Mouse (Mus musculus) urinary bladder, postnatal 25 days (tissue): Measurements from ENCODE around the gene Anxa4.
A peak's percentile ranks its signal among the peaks of the same experiment; 100 is the strongest.

Experiments
- DNase-seq: peaks from one replicate; pipeline ENCODE4 v3.0.0; 2022; ENCODE audit warnings: low spot score

Anxa4 gene

DNA sequence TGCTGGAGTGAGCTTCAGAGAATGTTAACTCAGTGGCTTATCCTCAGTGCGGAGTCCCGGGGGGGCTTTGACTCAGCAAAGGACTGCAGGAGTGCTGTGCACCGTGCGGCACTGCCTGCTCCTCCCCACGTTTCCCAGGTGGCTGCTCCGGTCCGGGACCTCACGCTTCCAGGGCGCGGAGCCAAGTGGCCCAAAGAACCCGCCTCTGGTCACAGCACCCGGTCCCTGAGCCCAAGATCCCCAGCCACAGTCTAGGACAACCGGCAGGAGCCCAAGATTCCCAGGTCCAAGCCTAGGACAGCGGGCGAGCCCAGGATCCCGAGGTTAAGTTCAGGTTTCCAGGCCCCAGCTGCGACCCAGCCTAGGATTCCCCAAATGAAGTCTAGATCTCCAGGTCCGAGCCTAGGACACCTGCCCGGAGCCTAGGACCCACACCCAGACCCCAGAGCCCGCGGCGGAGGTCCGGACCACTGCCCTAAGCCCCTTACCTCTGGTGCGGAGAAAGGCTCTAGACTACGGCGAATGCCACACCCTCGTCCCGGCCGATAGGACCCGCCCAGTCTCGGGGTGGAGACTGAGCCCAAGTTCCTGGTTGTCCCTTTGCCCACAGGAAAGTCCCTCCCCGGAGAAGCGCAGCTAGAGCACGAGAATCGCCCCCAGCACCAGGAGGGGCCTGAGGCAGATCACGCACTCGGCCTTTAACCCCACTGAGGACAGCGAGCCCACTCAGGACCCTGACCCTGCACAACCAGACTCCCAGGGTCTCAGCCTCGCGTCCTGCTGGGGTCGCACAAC is at the start of gene Anxa4:
TSS of gene Anxa4 (minus strand) at position 564 of the 795 bp plus-strand sequence.
- peak; percentile 77 for DNase-seq

DNA sequence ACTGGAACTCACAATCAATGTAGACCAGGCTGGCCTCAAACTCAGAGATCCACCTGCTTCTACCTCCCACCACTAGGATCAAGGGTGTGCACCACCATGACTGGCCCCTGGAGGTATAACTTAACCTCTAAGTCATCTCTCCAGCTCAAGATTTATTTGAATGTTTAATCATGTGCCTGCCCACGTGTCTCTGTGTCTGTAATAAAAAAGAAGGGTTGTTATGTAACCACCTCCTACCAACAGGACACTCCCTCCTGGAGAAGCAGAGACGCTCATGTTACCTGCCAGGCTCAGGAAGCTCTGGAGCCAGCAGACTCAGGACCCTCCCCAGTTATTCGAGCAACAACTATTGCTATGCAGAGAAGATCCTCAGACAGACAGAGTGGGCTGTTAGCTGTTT is 48.6 kb upstream of the Anxa4 start:
- DNase-seq = no peak

DNA sequence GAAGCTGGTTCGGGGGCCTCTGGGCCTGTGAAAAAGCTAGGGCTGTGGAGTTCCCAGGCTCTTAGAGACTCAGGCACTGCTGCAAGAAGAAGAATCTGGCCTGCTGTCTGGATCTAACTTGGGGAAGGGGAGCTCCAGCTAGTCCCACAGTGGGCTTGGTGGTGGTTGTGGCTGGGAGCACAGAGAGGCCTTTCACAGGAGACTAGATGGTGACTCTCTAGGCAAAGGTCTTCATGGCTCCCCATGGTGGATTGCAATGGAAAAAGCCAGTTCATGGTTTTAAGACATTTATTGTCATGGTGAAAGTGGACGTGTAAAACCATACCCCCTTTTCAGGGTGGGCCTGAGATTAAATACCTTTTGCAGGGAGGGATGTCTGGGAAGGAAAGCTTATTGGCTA is 45.7 kb upstream of the Anxa4 start:
- DNase-seq = no peak

DNA sequence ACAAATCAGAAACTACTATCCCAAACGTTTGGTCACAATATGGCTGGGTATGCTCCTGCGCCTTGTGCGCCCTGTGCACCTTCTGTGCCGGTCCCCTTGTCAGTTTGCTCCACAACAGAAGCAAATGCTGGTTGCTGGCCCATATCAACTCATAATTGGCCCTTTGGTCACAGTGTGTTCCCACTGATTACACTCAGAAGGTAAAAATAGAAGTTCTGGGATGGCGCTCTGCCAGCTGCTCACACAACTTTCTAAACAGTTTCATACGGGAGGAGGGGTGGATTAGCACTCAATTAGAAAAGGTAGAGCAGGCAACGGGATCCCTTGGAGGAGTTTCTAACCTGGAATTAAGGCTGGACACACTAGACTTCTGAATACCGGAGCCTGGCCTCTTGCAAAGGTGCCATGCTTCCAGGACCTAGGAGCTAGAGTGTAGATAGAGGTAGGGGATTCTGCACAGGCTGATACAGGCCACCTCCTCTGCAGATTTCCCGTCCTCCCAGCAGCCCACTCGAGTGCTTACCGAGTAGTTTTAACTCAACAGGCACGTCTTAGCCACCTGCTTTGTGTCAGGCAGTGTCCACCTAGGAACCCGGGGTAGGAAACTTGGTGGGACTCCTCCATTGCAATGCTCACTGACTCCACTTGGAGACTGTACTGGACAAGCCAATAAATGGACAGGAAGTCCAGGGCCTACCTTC is 39.6 kb upstream of the Anxa4 start:
- DNase-seq = no peak

DNA sequence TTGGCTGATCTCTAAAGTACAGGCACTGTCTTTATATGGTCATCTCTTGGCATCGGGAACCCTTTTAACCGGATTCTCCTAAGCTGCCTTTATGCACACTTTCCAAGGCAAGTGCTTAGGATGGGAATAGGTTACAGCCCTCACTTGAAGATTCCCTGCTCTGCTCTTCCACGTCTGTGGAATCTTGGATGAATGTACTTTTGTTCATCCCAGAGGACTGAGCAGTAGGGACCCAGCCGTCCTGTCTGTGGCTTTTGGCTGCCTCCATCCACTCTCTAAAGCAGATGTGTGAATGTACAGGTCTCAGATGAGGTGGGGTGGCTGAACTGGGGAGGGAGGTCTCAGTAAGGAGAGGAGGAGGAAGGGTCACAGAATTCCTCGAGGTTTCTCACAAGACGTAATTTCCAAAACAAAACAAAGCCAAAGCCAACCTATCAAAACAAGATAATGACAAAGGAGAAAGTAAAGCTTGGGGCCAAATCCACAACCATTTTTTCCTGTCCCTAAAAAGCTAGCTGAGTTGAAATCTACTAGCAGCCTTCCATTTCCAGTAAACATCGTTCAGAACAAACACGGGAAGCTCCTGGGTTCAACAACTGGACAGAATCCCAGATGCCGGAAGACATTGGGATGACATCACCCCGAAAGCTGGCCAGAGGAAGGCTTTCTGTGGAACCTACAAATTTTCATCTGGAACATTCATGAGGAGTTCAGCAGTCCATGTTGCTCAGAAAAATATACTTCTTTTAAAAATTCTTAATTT is 37.5 kb upstream of the Anxa4 start:
- no peak for DNase-seq

DNA sequence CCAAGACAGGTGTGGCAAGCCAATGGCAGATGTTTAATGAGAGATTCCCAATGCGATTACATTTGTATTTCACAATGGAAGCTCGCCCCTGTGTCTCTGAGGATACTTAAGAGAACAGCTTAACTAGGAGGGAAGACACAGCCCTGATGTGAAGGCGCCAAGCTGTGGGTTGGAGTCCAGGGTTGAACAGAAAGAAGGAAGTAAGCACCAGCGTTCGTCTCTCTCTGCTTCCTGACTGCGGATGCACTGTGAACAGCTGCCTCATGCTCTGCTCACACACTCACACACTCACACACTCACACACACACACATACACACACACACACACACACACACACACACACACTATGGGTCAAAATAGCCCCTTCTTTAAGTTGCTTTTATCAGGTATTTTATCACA is 36.4 kb upstream of the Anxa4 start:
- no peak for DNase-seq

DNA sequence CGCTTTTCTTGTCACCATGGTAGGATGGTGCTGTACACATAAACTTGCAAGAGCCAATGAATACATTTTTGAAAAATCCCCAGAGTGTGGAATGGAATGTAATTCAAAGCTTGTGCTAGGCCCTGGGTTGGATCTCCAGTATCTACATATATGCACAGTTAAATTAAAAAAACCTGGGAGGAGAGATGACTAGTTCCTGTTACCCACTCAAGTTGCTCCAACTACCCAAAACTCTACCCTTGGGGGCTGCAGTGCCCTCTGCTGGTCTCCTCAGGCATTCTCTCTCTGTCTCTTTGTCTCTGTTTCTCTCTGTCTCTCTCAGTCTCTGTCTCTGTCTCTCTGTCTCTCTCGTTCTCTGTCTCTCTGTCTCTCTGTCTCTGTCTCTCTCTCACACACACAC is 34.0 kb upstream of the Anxa4 start:
- no peak for DNase-seq

DNA sequence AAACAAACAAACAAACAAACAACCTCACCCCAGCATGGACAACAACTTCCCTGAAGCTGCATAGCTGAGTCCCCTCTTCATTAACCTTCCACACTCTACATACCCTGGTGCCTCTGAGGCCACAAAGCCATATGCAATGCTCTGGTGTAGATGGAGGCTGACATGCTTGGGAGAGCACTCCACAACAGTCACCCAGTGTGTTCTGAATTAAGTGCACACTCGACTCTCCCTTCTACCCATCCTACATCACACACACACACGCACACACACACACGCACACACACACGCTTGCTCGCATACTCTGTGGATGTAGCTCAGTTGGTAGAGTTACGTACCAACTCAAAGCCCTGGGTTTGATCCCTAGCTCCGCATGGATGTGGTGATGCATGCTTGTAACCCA is 31.0 kb upstream of the Anxa4 start:
- no peak for DNase-seq

DNA sequence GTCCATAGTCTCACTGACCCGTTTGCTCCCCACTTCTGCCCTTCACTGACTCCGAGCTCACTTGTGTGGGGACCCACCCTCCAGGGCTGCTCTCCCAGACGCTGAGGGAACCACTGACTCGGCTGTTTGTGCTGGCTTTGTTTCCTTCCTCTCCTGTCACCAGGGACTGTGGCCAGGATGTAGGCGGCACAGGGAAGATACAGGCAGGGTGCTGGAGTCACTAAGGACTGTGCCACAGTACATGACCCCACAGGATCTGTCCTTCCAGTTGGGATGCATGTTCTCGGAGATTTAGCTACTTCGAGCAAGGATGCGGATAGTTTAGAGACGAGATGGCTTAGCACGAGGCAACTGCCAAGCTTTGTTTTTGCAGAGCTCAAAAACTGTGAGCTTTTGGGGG is 30.4 kb upstream of the Anxa4 start:
- no peak for DNase-seq

DNA sequence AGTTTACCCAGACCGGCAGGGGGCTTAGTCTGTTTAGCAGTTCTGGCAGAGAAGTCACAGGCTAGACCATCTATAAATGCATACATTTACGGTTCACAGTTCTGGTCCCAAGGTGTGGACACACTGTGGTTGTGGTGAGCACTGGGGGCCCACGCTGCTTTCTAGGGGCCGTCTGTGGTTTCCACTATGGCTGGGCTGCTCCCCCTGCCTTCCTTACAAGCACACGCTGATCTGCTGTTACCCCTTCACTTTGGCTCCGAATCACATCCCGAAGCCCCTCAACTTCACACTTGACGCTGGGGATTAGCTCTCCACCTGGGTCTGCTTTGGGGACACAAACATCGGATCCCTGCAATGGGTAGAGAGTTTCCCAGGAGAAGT is 29.7 kb upstream of the Anxa4 start:
- no peak for DNase-seq

DNA sequence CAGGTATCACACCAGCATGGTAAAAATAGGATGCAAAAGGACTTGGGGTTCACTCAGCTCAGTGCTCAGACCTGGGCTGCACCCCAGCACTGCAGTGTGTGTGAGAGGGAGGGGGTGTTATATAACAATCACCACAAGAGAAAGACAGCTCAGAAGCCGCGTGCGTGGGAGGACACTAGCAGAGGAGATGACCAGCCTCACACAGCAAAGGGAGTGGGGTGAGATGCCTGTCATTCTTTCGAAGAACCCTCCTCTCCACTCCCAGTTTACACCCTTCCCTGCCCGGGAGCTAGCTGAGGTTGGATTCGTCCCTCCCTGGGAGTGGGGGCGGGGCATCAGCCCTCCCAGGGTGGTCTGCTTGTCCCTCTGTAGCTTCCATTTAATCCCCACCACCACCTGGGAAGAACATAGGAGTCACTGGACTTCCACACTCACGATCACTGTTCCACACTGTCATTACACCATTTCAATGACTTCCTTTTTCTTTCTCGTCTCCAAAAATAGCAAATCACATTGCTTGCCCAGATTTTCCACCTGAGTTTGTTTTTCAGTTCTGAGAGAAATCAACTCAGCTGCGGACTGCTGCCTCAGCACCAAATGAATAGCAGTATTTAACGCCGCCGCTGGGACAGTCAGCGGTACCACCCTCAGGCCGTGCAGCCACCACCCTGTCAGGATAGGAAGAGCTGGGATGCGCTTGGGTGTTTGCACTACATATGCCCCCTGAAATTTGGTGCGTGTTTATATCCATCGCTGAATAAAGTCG is 29.1 kb upstream of the Anxa4 start:
- DNase-seq = peak; percentile 17

DNA sequence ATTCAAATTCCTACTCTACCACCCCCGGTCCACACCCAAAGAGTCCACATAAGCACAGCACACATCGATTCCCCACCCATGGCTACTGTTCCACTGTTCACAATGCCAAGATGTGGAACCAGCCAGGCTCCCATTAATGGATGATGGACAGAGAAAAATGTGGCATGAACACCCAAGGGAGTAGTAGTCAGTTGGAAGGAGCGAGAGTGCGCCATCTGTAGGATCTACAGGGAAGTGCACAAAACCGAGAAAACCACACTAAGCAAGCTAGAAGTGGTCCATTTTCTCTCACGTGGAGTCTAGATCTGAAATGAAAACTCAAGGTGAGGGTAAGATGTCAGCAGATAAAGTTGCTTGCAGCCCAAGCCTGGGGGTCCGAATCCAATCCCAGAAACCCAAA is 27.3 kb upstream of the Anxa4 start:
- no peak for DNase-seq

DNA sequence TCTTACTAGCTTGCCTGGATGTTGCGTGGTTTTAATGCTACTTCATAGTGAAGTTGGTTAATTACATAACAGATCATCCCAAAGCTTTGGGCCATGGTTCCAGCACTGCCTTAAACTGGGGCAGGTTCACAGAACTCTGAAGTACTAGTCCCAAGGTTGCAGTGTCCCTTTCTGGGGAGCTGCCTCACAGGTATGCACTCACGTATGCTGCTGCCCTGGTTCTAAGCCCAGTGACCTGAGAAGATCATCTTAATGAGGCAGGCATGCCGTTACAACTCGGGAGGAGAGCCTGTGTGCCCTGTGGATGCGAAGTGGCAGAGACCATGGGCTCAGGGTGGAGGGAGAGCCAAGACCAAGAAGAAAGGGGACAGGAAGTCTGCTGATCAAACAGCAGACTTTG is 26.5 kb upstream of the Anxa4 start:
- no peak for DNase-seq

DNA sequence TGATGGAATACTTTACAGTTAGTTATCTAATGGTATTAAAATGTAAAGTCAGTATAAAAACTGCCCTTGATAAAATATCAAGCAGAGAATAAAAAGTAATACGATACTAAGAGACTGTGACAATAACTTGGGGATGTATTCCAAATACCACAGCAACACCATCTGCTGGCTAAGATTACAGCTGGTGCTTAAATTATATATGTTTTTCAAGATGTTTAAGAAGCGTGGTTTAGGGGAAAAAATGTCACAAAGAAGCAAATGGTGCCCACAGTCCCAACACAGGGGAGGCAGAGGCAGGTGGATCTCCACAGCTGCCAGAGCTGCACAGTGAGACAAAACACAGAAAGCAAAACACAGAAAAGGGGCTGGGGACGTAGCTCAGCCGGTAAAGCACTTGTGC is 25.5 kb upstream of the Anxa4 start:
- no peak for DNase-seq

DNA sequence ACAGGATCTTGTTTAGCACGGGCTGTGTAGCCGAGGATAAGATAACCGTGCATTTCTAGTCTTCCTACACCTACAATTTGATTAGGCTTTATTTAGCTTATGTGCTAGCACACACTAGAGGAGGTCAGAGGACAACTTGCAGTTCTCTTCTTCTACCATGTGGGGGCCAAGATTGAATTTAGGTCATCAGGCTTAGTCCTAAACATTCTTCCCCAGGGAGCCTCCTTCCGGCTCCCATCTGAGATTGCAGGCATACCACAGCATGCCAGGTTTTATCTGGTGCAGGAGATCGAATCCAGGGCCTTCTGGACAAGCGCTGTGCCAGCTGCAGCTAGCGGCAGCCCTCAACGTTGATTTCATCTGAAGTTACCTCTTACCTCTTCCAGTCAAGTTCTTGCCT is 23.2 kb upstream of the Anxa4 start:
- no peak for DNase-seq

DNA sequence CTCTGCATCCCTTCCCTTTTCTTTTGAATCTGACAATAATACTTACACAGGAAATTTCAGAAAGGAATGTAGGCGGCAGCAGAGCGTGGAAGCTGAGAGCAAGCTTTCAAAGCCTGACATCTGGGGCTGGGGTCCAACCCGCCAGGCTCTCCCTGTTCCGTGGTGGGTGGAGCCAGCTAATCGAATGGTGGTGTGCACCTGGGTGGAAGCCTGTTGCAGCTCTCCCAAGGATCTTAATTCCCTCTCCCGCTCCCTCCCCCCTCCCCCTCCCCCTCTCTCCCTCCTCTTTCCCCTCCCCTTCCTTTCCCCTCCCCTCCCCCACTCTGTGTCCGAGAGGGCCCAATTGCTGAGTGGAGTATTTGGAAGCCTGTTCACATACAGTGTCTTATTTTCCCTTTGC is 22.1 kb upstream of the Anxa4 start:
- DNase-seq = no peak

DNA sequence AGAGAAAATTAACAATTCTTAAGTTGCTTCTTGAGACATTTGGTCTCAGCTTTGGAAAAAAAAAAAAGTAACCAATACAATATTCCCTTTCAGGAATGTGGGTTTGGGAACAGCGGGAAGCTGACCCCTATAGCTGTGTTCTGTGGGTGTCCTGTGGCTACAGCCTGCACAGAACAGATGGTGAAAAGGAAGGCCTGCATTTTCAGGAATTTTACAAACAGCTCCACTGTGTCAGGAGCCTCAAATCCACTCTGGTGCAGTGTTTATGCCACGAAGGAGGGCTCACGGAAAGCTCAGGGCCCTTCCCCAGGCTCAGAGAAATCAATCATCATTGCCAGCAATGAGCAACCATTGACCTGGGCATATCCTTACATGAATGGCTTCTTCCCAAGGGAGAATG is 21.5 kb upstream of the Anxa4 start:
- no peak for DNase-seq

DNA sequence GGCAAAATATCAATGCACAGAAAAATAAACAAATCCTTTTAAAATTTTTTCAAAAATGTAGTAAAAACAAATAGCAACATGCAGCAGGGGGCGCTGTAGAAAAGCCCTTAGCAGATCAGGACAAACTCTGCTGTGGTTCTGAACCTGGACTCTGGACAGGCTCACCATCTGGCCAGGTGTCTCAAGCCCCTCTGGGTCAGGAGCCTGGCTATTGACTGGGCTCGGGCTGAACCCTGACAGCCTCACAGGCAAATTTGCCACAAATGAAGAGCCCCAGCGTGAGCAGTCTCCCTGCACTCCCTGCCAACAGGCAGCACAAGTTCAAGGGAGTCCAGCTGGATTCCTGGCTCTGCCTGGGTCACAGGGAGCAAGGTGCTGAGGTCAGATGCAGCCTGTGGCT is 20.0 kb upstream of the Anxa4 start:
- DNase-seq = peak; percentile 57

DNA sequence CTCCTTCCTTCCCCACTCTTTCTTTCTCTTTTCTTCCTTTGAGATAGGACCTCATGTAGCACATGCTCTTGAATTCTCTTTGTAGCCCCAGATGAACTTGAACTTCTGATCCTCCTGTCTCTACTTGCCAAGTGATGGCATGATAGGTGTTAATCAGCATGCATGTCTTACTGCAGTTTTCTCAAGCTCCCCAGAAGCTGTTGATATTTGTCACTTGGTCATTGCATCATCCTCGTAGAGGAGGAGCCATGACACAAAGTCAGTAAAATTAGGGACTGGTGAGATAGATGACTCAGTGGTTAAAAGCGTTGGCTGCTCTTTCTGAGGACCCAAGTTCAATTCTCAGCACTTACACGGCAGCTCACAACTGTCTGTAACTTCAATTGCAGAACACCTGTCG is 19.5 kb upstream of the Anxa4 start:
- DNase-seq = no peak

DNA sequence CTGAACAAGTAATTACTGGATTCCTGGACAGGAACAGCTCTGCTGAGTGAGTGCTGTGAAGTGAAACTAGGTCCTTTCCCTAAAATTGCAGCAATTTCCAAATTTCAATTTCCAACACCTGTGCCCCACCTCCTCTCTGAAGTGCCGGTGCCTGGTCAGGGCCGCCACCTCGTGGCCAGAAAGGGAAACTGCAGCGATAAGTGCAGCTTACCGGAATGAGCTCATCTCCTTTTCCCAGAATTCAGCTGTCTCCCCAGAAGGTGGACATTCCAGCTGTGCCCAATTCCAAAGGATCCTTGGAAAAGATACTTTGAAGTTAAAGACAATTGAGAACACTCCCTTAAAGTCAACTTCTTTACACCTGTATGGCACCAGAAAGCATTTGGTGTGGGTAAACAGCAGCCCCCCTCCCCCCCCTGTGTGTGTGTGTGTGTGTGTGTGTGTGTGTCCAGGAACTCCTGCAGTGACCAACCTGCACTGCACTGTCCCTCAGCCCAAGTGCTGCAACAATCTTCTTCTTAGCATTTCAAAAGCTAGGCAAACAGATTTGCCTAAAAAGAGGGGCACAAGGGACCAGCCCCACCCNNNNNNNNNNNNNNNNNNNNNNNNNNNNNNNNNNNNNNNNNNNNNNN is 13.2 kb upstream of the Anxa4 start:
- DNase-seq = peak; percentile 75

DNA sequence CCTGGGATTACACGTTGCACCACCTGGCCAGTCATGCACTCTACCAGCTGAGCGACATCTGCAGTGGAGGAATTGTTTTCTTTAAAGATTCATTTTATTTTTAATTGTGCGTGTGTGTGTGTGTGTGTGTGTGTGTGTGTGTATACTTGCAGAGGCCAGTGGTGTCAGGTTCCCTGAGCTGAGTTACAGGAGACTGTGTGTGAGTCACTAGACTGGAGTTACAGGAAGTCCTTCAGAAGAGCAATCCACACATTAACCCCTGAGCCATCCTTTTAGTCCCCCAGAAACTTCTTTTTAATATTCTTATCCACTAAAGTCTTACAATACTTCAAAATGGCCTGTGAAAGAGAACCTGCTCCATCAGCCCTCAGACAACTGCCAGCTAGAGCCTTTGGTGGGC is 11.3 kb upstream of the Anxa4 start:
- DNase-seq = no peak

DNA sequence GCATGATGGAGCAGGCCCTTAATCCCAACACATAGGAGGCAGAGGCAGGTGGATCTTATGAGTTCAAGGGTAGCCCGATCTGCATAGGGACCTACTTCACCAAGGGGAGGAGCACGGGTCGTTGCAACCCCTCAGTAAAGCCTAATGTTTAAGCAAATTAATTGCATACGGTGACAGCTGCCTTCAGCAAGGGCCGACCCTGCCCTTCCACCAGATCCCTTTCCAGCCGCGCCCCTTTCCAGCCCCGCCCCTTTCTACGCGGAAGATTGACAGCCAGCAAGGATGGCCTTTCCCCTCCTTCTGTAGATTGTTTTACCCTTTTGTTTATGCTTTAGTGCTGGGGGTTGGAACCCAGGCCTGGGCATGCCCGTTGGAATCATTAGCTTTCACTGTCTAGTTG is 8.0 kb upstream of the Anxa4 start:
- no peak for DNase-seq
